Mouse (Mus musculus): ENCODE measurements around the gene Myo5c. TPM values are rescaled to one million over a fixed set of nuclear protein-coding genes. Genes with fewer than 3 reads are reported as not detected.

The Myo5c gene
- polyA plus RNA-seq, 1 experiment from 2014 or later: 1.8 TPM

DNA sequence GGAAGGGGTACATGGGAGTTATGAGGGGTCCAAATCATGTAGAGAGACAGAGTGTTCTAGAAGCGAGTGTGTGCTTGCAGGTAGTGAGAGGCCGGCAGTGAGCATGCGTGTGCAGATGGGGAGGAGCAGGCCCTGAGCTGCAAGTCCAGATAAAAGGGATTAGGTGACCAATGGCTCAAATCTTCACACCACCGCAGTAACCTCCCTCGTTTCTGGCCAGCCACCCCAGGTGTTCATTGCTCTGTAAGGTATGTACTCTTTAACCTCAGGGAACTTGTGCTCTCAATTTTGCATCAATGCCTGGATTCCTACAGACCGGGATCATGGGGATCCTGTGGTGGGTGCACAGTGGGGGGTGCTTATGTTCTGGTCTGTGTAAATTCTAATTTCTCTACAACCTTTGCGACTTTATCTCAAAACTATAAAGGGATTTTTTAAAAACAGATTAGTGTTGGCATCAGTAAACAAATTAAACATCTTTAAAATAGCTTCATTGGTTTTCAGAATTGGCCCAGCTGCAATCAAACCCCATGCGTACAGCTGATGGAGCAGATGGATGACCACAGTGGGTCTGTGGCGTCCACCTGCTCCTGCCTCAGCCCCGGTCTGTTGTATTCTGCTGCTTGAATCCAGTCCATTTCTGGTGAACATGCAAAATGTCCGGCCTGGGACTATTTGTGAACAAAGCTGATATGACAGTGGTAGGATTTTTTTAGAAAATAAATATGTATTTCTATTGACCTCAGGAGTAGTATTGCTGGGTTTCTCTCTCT, 74.5 kb downstream of the Myo5c start, which contains the start of gene Gnb5:
Gene Gnb5, plus strand, starts transcription at position 163 of the 773 bp plus-strand sequence.
- Histone ChIP-seq H3K27me3 (ENCODE audit: control insufficient read depth, insufficient read depth, low read length) (no peaks in the 10 kb centered on the region), H3K9ac (ENCODE audit: low read length) (no peak within 1 kb of the TSS), H3K9me3 (ENCODE audit: control insufficient read depth, low read length) (no peaks in the 10 kb centered on the region), H3K4me3 (ENCODE audit: control insufficient read depth in 1 of 2, insufficient read depth in 1 of 2, low read depth in 1 of 2, low read length in 2 of 2) (no peak within 1 kb of the TSS), H3K36me3 (ENCODE audit: control insufficient read depth, insufficient read depth, low read length) (no peaks in the 10 kb centered on the region), H3K4me1 (ENCODE audit: control insufficient read depth in 2 of 2, insufficient read depth in 2 of 2, low read length in 2 of 2) (peaks cover 0 to 4% of the 10 kb centered on the region in 2 experiments; a peak in 2 of 4 replicates), H3K27ac (replicated peaks in 1 of 2; ENCODE audit: control insufficient read depth in 1 of 2, insufficient read depth in 1 of 2, low read depth in 2 of 2, low read length in 2 of 2) (no peak within 1 kb of the TSS), H3K4me2 (ENCODE audit: low read length) (no peak within 1 kb of the TSS)
- ATAC-seq (ENCODE audit: insufficient number of reproducible peaks, insufficient read depth, low FRiP score, low read depth): no peak
- WGBS: 72% methylated on average over 11 of the region's 11 CpGs

GRCm38 (mm10) chr9:75307015-75307414, 75.2 kb downstream of the Myo5c start:
- H3K4me2 ChIP-seq (ENCODE audit: low read length): no peak overlapping the region
- no peaks in the 10 kb centered on the region for H3K36me3 ChIP-seq (ENCODE audit: control insufficient read depth, insufficient read depth, low read length)
- H3K4me3 ChIP-seq (ENCODE audit: control insufficient read depth in 1 of 2, insufficient read depth in 1 of 2, low read depth in 1 of 2, low read length in 2 of 2): no peak overlapping the region
- peaks cover 0 to 4% of the 10 kb centered on the region in 2 experiments; a peak in 2 of 4 replicates for H3K4me1 ChIP-seq (ENCODE audit: control insufficient read depth in 2 of 2, insufficient read depth in 2 of 2, low read length in 2 of 2)
- H3K27me3 ChIP-seq (ENCODE audit: control insufficient read depth, insufficient read depth, low read length): no peaks in the 10 kb centered on the region
- H3K9ac ChIP-seq (ENCODE audit: low read length): no peak overlapping the region
- ATAC-seq (ENCODE audit: insufficient number of reproducible peaks, insufficient read depth, low FRiP score, low read depth): no peak
- H3K9me3 ChIP-seq (ENCODE audit: control insufficient read depth, low read length): no peaks in the 10 kb centered on the region
- no peak overlapping the region for H3K27ac ChIP-seq (replicated peaks in 1 of 2; ENCODE audit: control insufficient read depth in 1 of 2, insufficient read depth in 1 of 2, low read depth in 2 of 2, low read length in 2 of 2)
- 83% methylated on average over 5 of the region's 5 CpGs for WGBS

DNA sequence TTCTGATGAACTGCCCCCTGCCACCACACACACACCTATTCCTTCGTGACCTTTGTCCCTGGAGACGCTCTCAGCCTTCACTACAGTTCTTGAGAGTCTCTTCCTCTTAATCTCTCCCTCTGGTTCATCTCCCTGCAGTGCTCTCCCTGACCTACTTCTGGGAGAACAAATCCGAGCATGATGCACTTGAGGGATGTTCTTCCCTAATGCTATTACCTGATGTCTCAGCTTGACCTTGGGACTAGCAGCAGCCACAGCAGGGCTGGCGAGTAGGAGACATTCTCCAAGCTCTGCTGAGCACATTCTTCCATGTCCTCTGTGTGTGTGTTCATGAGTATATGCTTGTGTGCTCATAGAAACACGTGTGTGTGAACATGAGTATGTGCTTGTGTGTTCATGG, 76.8 kb downstream of the Myo5c start:
- no peaks in the 10 kb centered on the region for H3K9me3 ChIP-seq (ENCODE audit: control insufficient read depth, low read length)
- no peak overlapping the region for H3K9ac ChIP-seq (ENCODE audit: low read length)
- WGBS: 56% methylated on average over 5 of the region's 5 CpGs
- H3K4me2 ChIP-seq (ENCODE audit: low read length): no peak overlapping the region
- no peak overlapping the region for H3K27ac ChIP-seq (replicated peaks in 1 of 2; ENCODE audit: control insufficient read depth in 1 of 2, insufficient read depth in 1 of 2, low read depth in 2 of 2, low read length in 2 of 2)
- peaks cover 5 to 6% of the 10 kb centered on the region in 2 experiments; a peak in 3 of 4 replicates for H3K4me1 ChIP-seq (ENCODE audit: control insufficient read depth in 2 of 2, insufficient read depth in 2 of 2, low read length in 2 of 2)
- no peaks in the 10 kb centered on the region for H3K27me3 ChIP-seq (ENCODE audit: control insufficient read depth, insufficient read depth, low read length)
- H3K4me3 ChIP-seq (ENCODE audit: control insufficient read depth in 1 of 2, insufficient read depth in 1 of 2, low read depth in 1 of 2, low read length in 2 of 2): no peak overlapping the region
- no peaks in the 10 kb centered on the region for H3K36me3 ChIP-seq (ENCODE audit: control insufficient read depth, insufficient read depth, low read length)
- no peak for ATAC-seq (ENCODE audit: insufficient number of reproducible peaks, insufficient read depth, low FRiP score, low read depth)

- WGBS: 18% methylated on average over 4 of the region's 4 CpGs
Measured at GRCm38 (mm10) chr9:75312008-75312407, 80.2 kb downstream of the Myo5c start.

GRCm38 (mm10) chr9:75313138-75313831, 81.5 kb downstream of the Myo5c start:
- Histone ChIP-seq H3K4me1 (ENCODE audit: control insufficient read depth in 2 of 2, insufficient read depth in 2 of 2, low read length in 2 of 2) (peaks cover 5 to 14% of the 10 kb centered on the region in 2 experiments), H3K9ac (ENCODE audit: low read length) (peak overlapping the region; percentile 80), H3K27me3 (ENCODE audit: control insufficient read depth, insufficient read depth, low read length) (no peaks in the 10 kb centered on the region), H3K4me3 (ENCODE audit: control insufficient read depth in 1 of 2, insufficient read depth in 1 of 2, low read depth in 1 of 2, low read length in 2 of 2) (peak overlapping the region; percentile 66 to 85), H3K4me2 (ENCODE audit: low read length) (peak overlapping the region; percentile 80), H3K36me3 (ENCODE audit: control insufficient read depth, insufficient read depth, low read length) (0 out of 2 replicates have a peak, but pooled peaks cover 5% of the 10 kb centered on the region), H3K27ac (replicated peaks in 1 of 2; ENCODE audit: control insufficient read depth in 1 of 2, insufficient read depth in 1 of 2, low read depth in 2 of 2, low read length in 2 of 2) (0 out of 4 replicates have a peak overlapping the region, but pooled peaks of 1 of the 2 experiments have one; percentile 82), H3K9me3 (ENCODE audit: control insufficient read depth, low read length) (no peaks in the 10 kb centered on the region)
- 37% methylated on average over 11 of the region's 11 CpGs for WGBS
- ATAC-seq (ENCODE audit: insufficient number of reproducible peaks, insufficient read depth, low FRiP score, low read depth): no peak

More at GRCm38 (mm10) chr9:75312008-75312407, 80.2 kb downstream of the Myo5c start:
- H3K4me3 ChIP-seq (ENCODE audit: control insufficient read depth in 1 of 2, insufficient read depth in 1 of 2, low read depth in 1 of 2, low read length in 2 of 2): no peak overlapping the region
- peaks cover 5 to 14% of the 10 kb centered on the region in 2 experiments for H3K4me1 ChIP-seq (ENCODE audit: control insufficient read depth in 2 of 2, insufficient read depth in 2 of 2, low read length in 2 of 2)
- no peaks in the 10 kb centered on the region for H3K9me3 ChIP-seq (ENCODE audit: control insufficient read depth, low read length)
- no peaks in the 10 kb centered on the region for H3K36me3 ChIP-seq (ENCODE audit: control insufficient read depth, insufficient read depth, low read length)
- H3K27me3 ChIP-seq (ENCODE audit: control insufficient read depth, insufficient read depth, low read length): no peaks in the 10 kb centered on the region
- H3K9ac ChIP-seq (ENCODE audit: low read length): no peak overlapping the region
- H3K27ac ChIP-seq (replicated peaks in 1 of 2; ENCODE audit: control insufficient read depth in 1 of 2, insufficient read depth in 1 of 2, low read depth in 2 of 2, low read length in 2 of 2): no peak overlapping the region
- ATAC-seq (ENCODE audit: insufficient number of reproducible peaks, insufficient read depth, low FRiP score, low read depth): no peak
- H3K4me2 ChIP-seq (ENCODE audit: low read length): no peak overlapping the region

- peak; percentile 77 for ATAC-seq (ENCODE audit: insufficient number of reproducible peaks, insufficient read depth, low FRiP score, low read depth)
- peak overlapping the region; percentile 82 to 91 for H3K27ac ChIP-seq (replicated peaks in 1 of 2; ENCODE audit: control insufficient read depth in 1 of 2, insufficient read depth in 1 of 2, low read depth in 2 of 2, low read length in 2 of 2)
- H3K4me2 ChIP-seq (ENCODE audit: low read length): peak overlapping the region; percentile 80
- H3K9ac ChIP-seq (ENCODE audit: low read length): peak overlapping the region; percentile 80
- peak overlapping the region; percentile 66 to 85 for H3K4me3 ChIP-seq (ENCODE audit: control insufficient read depth in 1 of 2, insufficient read depth in 1 of 2, low read depth in 1 of 2, low read length in 2 of 2)
- 0 out of 2 replicates have a peak, but pooled peaks cover 5% of the 10 kb centered on the region for H3K36me3 ChIP-seq (ENCODE audit: control insufficient read depth, insufficient read depth, low read length)
- H3K4me1 ChIP-seq (ENCODE audit: control insufficient read depth in 2 of 2, insufficient read depth in 2 of 2, low read length in 2 of 2): peaks cover 5 to 16% of the 10 kb centered on the region in 2 experiments
- H3K27me3 ChIP-seq (ENCODE audit: control insufficient read depth, insufficient read depth, low read length): no peaks in the 10 kb centered on the region
- WGBS: under 1% methylated on average over 52 of the region's 52 CpGs
- no peaks in the 10 kb centered on the region for H3K9me3 ChIP-seq (ENCODE audit: control insufficient read depth, low read length)
Measured at GRCm38 (mm10) chr9:75313832-75314516, 82.2 kb downstream of the Myo5c start.

GRCm38 (mm10) chr9:75314517-75315105, 82.8 kb downstream of the Myo5c start:
- peak; percentile 27 for ATAC-seq (ENCODE audit: insufficient number of reproducible peaks, insufficient read depth, low FRiP score, low read depth)
- Histone ChIP-seq H3K4me1 (ENCODE audit: control insufficient read depth in 2 of 2, insufficient read depth in 2 of 2, low read length in 2 of 2) (peaks cover 7 to 22% of the 10 kb centered on the region in 2 experiments), H3K27me3 (ENCODE audit: control insufficient read depth, insufficient read depth, low read length) (no peaks in the 10 kb centered on the region), H3K9me3 (ENCODE audit: control insufficient read depth, low read length) (no peaks in the 10 kb centered on the region), H3K9ac (ENCODE audit: low read length) (peak overlapping the region; percentile 80), H3K4me3 (ENCODE audit: control insufficient read depth in 1 of 2, insufficient read depth in 1 of 2, low read depth in 1 of 2, low read length in 2 of 2) (peak overlapping the region; percentile 66 to 85), H3K4me2 (ENCODE audit: low read length) (peak overlapping the region; percentile 80), H3K27ac (replicated peaks in 1 of 2; ENCODE audit: control insufficient read depth in 1 of 2, insufficient read depth in 1 of 2, low read depth in 2 of 2, low read length in 2 of 2) (peak overlapping the region; percentile 82 to 91), H3K36me3 (ENCODE audit: control insufficient read depth, insufficient read depth, low read length) (0 out of 2 replicates have a peak, but pooled peaks cover 5% of the 10 kb centered on the region)
- 5% methylated on average over 22 of the region's 22 CpGs for WGBS

Measured in heart, embryonic 14.5 days (tissue).